Mouse (Mus musculus): Measurements from ENCODE around the gene Pacsin3.

DNA sequence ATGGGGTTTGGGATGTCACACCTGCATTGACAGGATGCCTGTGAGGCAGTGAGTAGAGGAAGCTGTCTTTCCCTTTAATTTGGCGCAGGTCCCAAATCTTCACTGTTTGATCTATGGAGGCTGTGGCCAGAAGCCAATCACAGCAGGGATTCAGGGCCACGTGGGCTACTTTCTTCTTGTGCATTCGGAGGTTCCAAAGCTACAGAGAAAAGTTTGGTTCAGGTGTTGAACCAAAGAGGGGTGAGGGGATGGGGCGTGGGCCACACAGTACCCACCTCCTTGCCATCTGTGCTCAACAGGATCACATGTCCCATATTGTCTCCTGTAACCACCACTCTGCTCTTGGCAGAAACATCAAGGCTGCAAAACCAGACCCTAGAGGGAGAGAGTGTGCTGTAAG lies 38.7 kb upstream of the Pacsin3 start:
- TF ChIP-seq POLR2A (IDR thresholded peaks at IDR 0.05; ENCODE audit: control insufficient read depth in 1 of 2, insufficient read depth in 1 of 2, low read depth in 1 of 2, low read length in 2 of 2, poor library complexity in 1 of 2) (no peak), MAX (IDR thresholded peaks at IDR 0.05; ENCODE audit: low read length) (no peak), CHD1 (IDR thresholded peaks at IDR 0.05; ENCODE audit: low read depth, low read length) (no peak)
